8 mouse cellular contexts compared by ENCODE assay signal in genomic region chr11:75166193-75166842, GRCm38 (mm10). TPM values are rescaled to one million over a fixed set of nuclear protein-coding genes. Genes with fewer than 3 reads are reported as not detected.
DNase-seq lines count a peak whose midpoint lies in the region; ATAC-seq and TF ChIP-seq lines count a peak whose summit lies in the region.

No protein-coding gene starts in this region.

- H3K4me2 ChIP-seq in kidney, embryonic 16.5 days (replicated peaks; ENCODE audit: low read depth, low read length), result peak overlapping the region; percentile 90
- peak overlapping the region; percentile 71 for H3K4me2 ChIP-seq in neural tube, embryonic 11.5 days (ENCODE audit: low read depth)

- peak; percentile 25 to 35 for DNase-seq in cerebellum, adult 2 months
- no peak for DNase-seq in cerebellum, adult 9-10 months
- DNase-seq in thymus, postnatal 25 days, result peak; percentile 6
- DNase-seq in thymus, postnatal 10 days (ENCODE audit: low spot score in 2 of 2), result no peak
- no peak for DNase-seq in neural tube, embryonic 11.5 days (ENCODE audit: low spot score)
- DNase-seq in T-cell, adult 2 months (ENCODE audit: low spot score), result no peak

- TF ChIP-seq POLR2A in cerebellum, adult 2 months (IDR thresholded peaks at IDR 0.05; ENCODE audit: borderline replicate concordance, insufficient read depth, low read length), result no peak

- peak overlapping the region; percentile 77 for H3K9ac ChIP-seq in kidney, embryonic 16.5 days (replicated peaks; ENCODE audit: low read length)
- peak overlapping the region; percentile 22 for H3K9ac ChIP-seq in neural tube, embryonic 11.5 days (ENCODE audit: low read length)

- 29% methylated on average over 55 of the region's 55 CpGs for WGBS in cerebellum, adult 2 months
- 9% methylated on average over 55 of the region's 55 CpGs for WGBS in kidney, embryonic 16.5 days
- 4% methylated on average over 55 of the region's 55 CpGs for WGBS in neural tube, embryonic 11.5 days

- peaks cover 26% of the 10 kb centered on the region for H3K36me3 ChIP-seq in kidney, embryonic 16.5 days (ENCODE audit: insufficient read depth, low read length)
- peaks cover 9% of the 10 kb centered on the region for H3K36me3 ChIP-seq in neural tube, embryonic 11.5 days (ENCODE audit: control insufficient read depth, insufficient read depth, low read length)

- no peak overlapping the region for H3K27ac ChIP-seq in cerebellum, adult 2 months (ENCODE audit: insufficient read depth, low read length)
- peak overlapping the region; percentile 92 for H3K27ac ChIP-seq in kidney, embryonic 16.5 days (ENCODE audit: low read length)
- H3K27ac ChIP-seq in neural tube, embryonic 11.5 days (ENCODE audit: low read depth, low read length), result no peak overlapping the region

- peaks cover 8% of the 10 kb centered on the region; the same call in 1 of the 2 replicates for H3K4me1 ChIP-seq in cerebellum, adult 2 months (ENCODE audit: control insufficient read depth, insufficient read depth, low read length)
- peaks cover 62% of the 10 kb centered on the region for H3K4me1 ChIP-seq in kidney, embryonic 16.5 days (ENCODE audit: insufficient read depth, low read length)
- H3K4me1 ChIP-seq in neural tube, embryonic 11.5 days (ENCODE audit: control insufficient read depth, insufficient read depth, low read length), result peaks cover 33% of the 10 kb centered on the region

- H3K27me3 ChIP-seq in cerebellum, adult 2 months (ENCODE audit: control insufficient read depth, insufficient read depth, low read length), result no peaks in the 10 kb centered on the region
- peaks cover 59% of the 10 kb centered on the region for H3K27me3 ChIP-seq in kidney, embryonic 16.5 days (ENCODE audit: insufficient read depth, low read length)
- H3K27me3 ChIP-seq in neural tube, embryonic 11.5 days (ENCODE audit: control insufficient read depth, insufficient read depth, low read length), result peaks cover 80% of the 10 kb centered on the region

- H3K4me3 ChIP-seq in cerebellum, adult 2 months (replicated peaks; ENCODE audit: insufficient read depth, low read depth, low read length), result no peak overlapping the region
- H3K4me3 ChIP-seq in kidney, embryonic 16.5 days (ENCODE audit: low read length), result peak overlapping the region; percentile 76
- peak overlapping the region; percentile 54 for H3K4me3 ChIP-seq in neural tube, embryonic 11.5 days (ENCODE audit: low read depth, low read length)

- no peak for TF ChIP-seq CTCF in cerebellum, adult 2 months (IDR thresholded peaks at IDR 0.05; ENCODE audit: borderline replicate concordance, insufficient read depth, low read depth, low read length)

- ATAC-seq in kidney, embryonic 16.5 days (ENCODE audit: low FRiP score, low TSS enrichment), result no peak
- no peak for ATAC-seq in neural tube, embryonic 11.5 days (ENCODE audit: insufficient read depth, low FRiP score, low TSS enrichment)
- ATAC-seq in erythroid progenitor cell, adult 5-6 weeks (replicated peaks; ENCODE audit: low FRiP score, poor library complexity, severe bottlenecking), result no peak

- H3K9me3 ChIP-seq in kidney, embryonic 16.5 days (ENCODE audit: low read length), result no peaks in the 10 kb centered on the region
- no peaks in the 10 kb centered on the region for H3K9me3 ChIP-seq in neural tube, embryonic 11.5 days (ENCODE audit: control insufficient read depth, low read length)

RNA-seq across cellular contexts. Expression of gene Hic1, which starts 3.0 kb away (rescaled TPM):
- polyA plus RNA-seq in cerebellum, adult 2 months (2012; rRNA removed), result 3.0 and 3.7 TPM in 2 replicates
- polyA plus RNA-seq in kidney, embryonic 16.5 days (2015; fragmentation: Nextera tagmentation; extraction: Ambion mirVana), result 16.1 and 16.2 TPM in 2 replicates
- 4.1 and 4.9 TPM in 2 replicates for polyA plus RNA-seq in neural tube, embryonic 11.5 days (2014; fragmentation: Nextera tagmentation; extraction: Ambion mirVana)
- not detected in 2 replicates for total RNA-seq in erythroid progenitor cell, adult 5-6 weeks (2015; ENCODE audit: low replicate concordance)
- not detected in 2 replicates for total RNA-seq in erythroid progenitor cell, adult 5-6 weeks (2017; ENCODE audit: low replicate concordance)

RNA-seq across cellular contexts. Expression of gene Ovca2, which starts 12.3 kb away (rescaled TPM):
- polyA plus RNA-seq in cerebellum, adult 2 months (2012; rRNA removed), result 15.3 and 16.3 TPM in 2 replicates
- 26.1 and 26.9 TPM in 2 replicates for polyA plus RNA-seq in kidney, embryonic 16.5 days (2015; fragmentation: Nextera tagmentation; extraction: Ambion mirVana)
- polyA plus RNA-seq in neural tube, embryonic 11.5 days (2014; fragmentation: Nextera tagmentation; extraction: Ambion mirVana), result 32.6 and 37.4 TPM in 2 replicates
- 4.2 and 15.1 TPM in 2 replicates for total RNA-seq in erythroid progenitor cell, adult 5-6 weeks (2015; ENCODE audit: low replicate concordance)
- 1.9 and 4.2 TPM in 2 replicates for total RNA-seq in erythroid progenitor cell, adult 5-6 weeks (2017; ENCODE audit: low replicate concordance)

RNA-seq across cellular contexts. Expression of gene Dph1, which starts 24.7 kb away (rescaled TPM):
- 18.6 and 19.3 TPM in 2 replicates for polyA plus RNA-seq in cerebellum, adult 2 months (2012; rRNA removed)
- 28.2 and 28.4 TPM in 2 replicates for polyA plus RNA-seq in kidney, embryonic 16.5 days (2015; fragmentation: Nextera tagmentation; extraction: Ambion mirVana)
- polyA plus RNA-seq in neural tube, embryonic 11.5 days (2014; fragmentation: Nextera tagmentation; extraction: Ambion mirVana), result 19.8 and 21.1 TPM in 2 replicates
- not detected in 2 replicates for total RNA-seq in erythroid progenitor cell, adult 5-6 weeks (2015; ENCODE audit: low replicate concordance)
- 1.1 and 6.3 TPM in 2 replicates for total RNA-seq in erythroid progenitor cell, adult 5-6 weeks (2017; ENCODE audit: low replicate concordance)

RNA-seq across cellular contexts. Expression of gene Rtn4rl1, which starts 27.3 kb away (rescaled TPM):
- 23.9 and 28.6 TPM in 2 replicates for polyA plus RNA-seq in cerebellum, adult 2 months (2012; rRNA removed)
- 3.8 and 5.0 TPM in 2 replicates for polyA plus RNA-seq in kidney, embryonic 16.5 days (2015; fragmentation: Nextera tagmentation; extraction: Ambion mirVana)
- polyA plus RNA-seq in neural tube, embryonic 11.5 days (2014; fragmentation: Nextera tagmentation; extraction: Ambion mirVana), result 4.5 and 6.0 TPM in 2 replicates
- 0.42 and 1.1 TPM in 2 replicates for total RNA-seq in erythroid progenitor cell, adult 5-6 weeks (2015; ENCODE audit: low replicate concordance)
- total RNA-seq in erythroid progenitor cell, adult 5-6 weeks (2017; ENCODE audit: low replicate concordance), result not detected in 2 replicates

Comparison
In these comparisons a context has a peak if more than half of its experiments do, and no peak if none do; other contexts are left out.
1. DNase-seq: peak in cerebellum, adult 2 months (2 of 2) and thymus, postnatal 25 days (single experiment); none in cerebellum, adult 9-10 months (single experiment), thymus, postnatal 10 days (0 of 2), neural tube, embryonic 11.5 days (single experiment) and T-cell, adult 2 months (single experiment).